Mouse (Mus musculus): Measurements from ENCODE around the gene BC030867. TPM values are rescaled to one million over a fixed set of nuclear protein-coding genes. Genes with fewer than 3 reads are reported as not detected.

The BC030867 gene
- polyA plus RNA-seq, 1 experiment = 1.4 TPM

GRCm38 (mm10) chr11:102308979-102309378 is 60.3 kb downstream of the BC030867 start:
- 0 out of 2 replicates have a peak, but pooled peaks have one; percentile 42 for TF ChIP-seq POLR2A (IDR thresholded peaks at IDR 0.05; ENCODE audit: extremely low read depth, insufficient read depth, low read length)
- peak; percentile 85 for TF ChIP-seq CTCF (IDR thresholded peaks at IDR 0.05; ENCODE audit: extremely low read depth, insufficient read depth, low read length)
- no peak overlapping the region for H3K27ac ChIP-seq (ENCODE audit: insufficient read depth, low read length)
- 0 out of 2 replicates have a peak, but pooled peaks cover 1% of the 10 kb centered on the region for H3K4me1 ChIP-seq (ENCODE audit: control insufficient read depth, insufficient read depth, low read length)
- H3K4me3 ChIP-seq (ENCODE audit: insufficient read depth, low read length) = peak overlapping the region; percentile 6; the same call in 1 of the 2 replicates

GRCm38 (mm10) chr11:102309821-102310617 is 61.3 kb downstream of the BC030867 start:
- Histone ChIP-seq H3K27ac (ENCODE audit: insufficient read depth, low read length) (no peak overlapping the region), H3K4me3 (ENCODE audit: insufficient read depth, low read length) (no peak overlapping the region), H3K4me1 (ENCODE audit: control insufficient read depth, insufficient read depth, low read length) (0 out of 2 replicates have a peak, but pooled peaks cover 1% of the 10 kb centered on the region)
- TF ChIP-seq CTCF (IDR thresholded peaks at IDR 0.05; ENCODE audit: extremely low read depth, insufficient read depth, low read length) = no peak
- TF ChIP-seq POLR2A (IDR thresholded peaks at IDR 0.05; ENCODE audit: extremely low read depth, insufficient read depth, low read length) = no peak

- TF ChIP-seq CTCF (IDR thresholded peaks at IDR 0.05; ENCODE audit: extremely low read depth, insufficient read depth, low read length) = no peak
- Histone ChIP-seq H3K4me3 (ENCODE audit: insufficient read depth, low read length) (no peak overlapping the region), H3K4me1 (ENCODE audit: control insufficient read depth, insufficient read depth, low read length) (0 out of 2 replicates have a peak, but pooled peaks cover 3% of the 10 kb centered on the region), H3K27ac (ENCODE audit: insufficient read depth, low read length) (no peak overlapping the region)
Measured at GRCm38 (mm10) chr11:102310768-102311695, 62.4 kb downstream of the BC030867 start.

- TF ChIP-seq CTCF (IDR thresholded peaks at IDR 0.05; ENCODE audit: extremely low read depth, insufficient read depth, low read length) = no peak
- TF ChIP-seq POLR2A (IDR thresholded peaks at IDR 0.05; ENCODE audit: extremely low read depth, insufficient read depth, low read length) = no peak
- Histone ChIP-seq H3K4me1 (ENCODE audit: control insufficient read depth, insufficient read depth, low read length) (0 out of 2 replicates have a peak, but pooled peaks cover 3% of the 10 kb centered on the region), H3K4me3 (ENCODE audit: insufficient read depth, low read length) (no peak overlapping the region), H3K27ac (ENCODE audit: insufficient read depth, low read length) (no peak overlapping the region)
Measured at GRCm38 (mm10) chr11:102311966-102312365, 63.3 kb downstream of the BC030867 start.

DNA sequence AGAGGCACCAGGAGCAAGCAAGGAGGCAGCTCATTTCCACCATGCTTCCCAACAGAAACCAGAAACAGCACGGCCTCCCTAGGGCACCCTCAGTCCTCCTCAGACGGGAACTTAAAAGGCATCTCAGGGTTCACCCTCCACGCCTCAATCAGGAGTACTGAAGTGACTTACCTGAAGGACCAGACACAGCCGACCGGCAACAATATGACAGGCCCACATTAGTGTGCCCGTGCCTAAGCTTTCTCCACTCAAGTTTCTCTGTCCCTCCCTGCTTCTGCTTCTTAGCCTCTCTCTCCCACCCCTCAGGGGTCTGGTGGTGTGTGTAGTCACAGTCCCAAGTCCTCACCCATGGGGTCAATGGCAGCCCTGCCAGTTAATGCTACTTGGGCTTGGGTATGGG is 63.9 kb downstream of the BC030867 start:
- TF ChIP-seq CTCF (IDR thresholded peaks at IDR 0.05; ENCODE audit: extremely low read depth, insufficient read depth, low read length) = no peak
- no peak for TF ChIP-seq POLR2A (IDR thresholded peaks at IDR 0.05; ENCODE audit: extremely low read depth, insufficient read depth, low read length)
- H3K4me3 ChIP-seq (ENCODE audit: insufficient read depth, low read length) = no peak overlapping the region
- 0 out of 2 replicates have a peak, but pooled peaks cover 3% of the 10 kb centered on the region for H3K4me1 ChIP-seq (ENCODE audit: control insufficient read depth, insufficient read depth, low read length)
- H3K27ac ChIP-seq (ENCODE audit: insufficient read depth, low read length) = no peak overlapping the region

DNA sequence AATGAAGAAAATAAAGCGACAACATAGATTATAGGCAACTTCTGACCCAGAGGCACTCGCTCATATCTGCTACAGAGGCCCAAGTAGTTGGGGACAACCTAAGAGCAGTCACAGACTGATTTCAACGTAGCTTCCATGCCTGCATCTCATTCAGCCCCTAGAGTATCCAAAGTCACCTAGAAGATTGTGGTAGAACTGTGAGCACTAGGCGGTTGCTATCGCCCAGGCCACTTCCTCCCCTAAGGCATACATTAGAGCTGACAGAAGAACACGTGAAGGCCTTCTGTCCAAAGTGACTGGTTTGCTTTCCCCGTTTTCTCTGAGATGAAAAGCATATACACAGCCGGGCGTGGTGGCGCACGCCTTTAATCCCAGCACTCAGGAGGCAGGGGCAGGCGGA is 65.6 kb downstream of the BC030867 start:
- no peak for TF ChIP-seq POLR2A (IDR thresholded peaks at IDR 0.05; ENCODE audit: extremely low read depth, insufficient read depth, low read length)
- no peak for TF ChIP-seq CTCF (IDR thresholded peaks at IDR 0.05; ENCODE audit: extremely low read depth, insufficient read depth, low read length)
- Histone ChIP-seq H3K4me3 (ENCODE audit: insufficient read depth, low read length) (no peak overlapping the region), H3K27ac (ENCODE audit: insufficient read depth, low read length) (no peak overlapping the region), H3K4me1 (ENCODE audit: control insufficient read depth, insufficient read depth, low read length) (0 out of 2 replicates have a peak, but pooled peaks cover 3% of the 10 kb centered on the region)

Other genes with a start within 250 kb of the BC030867 start
- 57.9 and 60.4 TPM in 2 replicates for gene Mpp3, start 220.4 kb upstream of the BC030867 start, polyA plus RNA-seq (2012; rRNA removed)
- 0.15 and 0.19 TPM in 2 replicates for gene Cd300lg, start 207.4 kb upstream of the BC030867 start, polyA plus RNA-seq (2012; rRNA removed)
- 128 and 133 TPM in 2 replicates for gene Mpp2, start 160.4 kb upstream of the BC030867 start, polyA plus RNA-seq (2012; rRNA removed)
- not detected in 2 replicates for gene Ppy, start 147.6 kb upstream of the BC030867 start, polyA plus RNA-seq (2012; rRNA removed)
- gene Pyy, start 141.1 kb upstream of the BC030867 start, polyA plus RNA-seq (2012; rRNA removed) = not detected in 2 replicates
- 0.04 and 0.08 TPM in 2 replicates for gene Nags, start 103.4 kb upstream of the BC030867 start, polyA plus RNA-seq (2012; rRNA removed)
- gene Tmem101, start 92.5 kb upstream of the BC030867 start, polyA plus RNA-seq (2012; rRNA removed) = 28.4 and 31.4 TPM in 2 replicates
- gene Lsm12, start 63.6 kb upstream of the BC030867 start, polyA plus RNA-seq (2012; rRNA removed) = 33.2 and 34.4 TPM in 2 replicates
- gene G6pc3, start 59.3 kb upstream of the BC030867 start, polyA plus RNA-seq (2012; rRNA removed) = 97.1 TPM in 2 replicates
- gene Hdac5, start 18.7 kb upstream of the BC030867 start, polyA plus RNA-seq (2012; rRNA removed) = 191 and 237 TPM in 2 replicates
- 1.9 and 2.2 TPM in 2 replicates for gene Asb16, start 19.9 kb downstream of the BC030867 start, polyA plus RNA-seq (2012; rRNA removed)
- 95.3 and 97.0 TPM in 2 replicates for gene Tmub2, start 36.0 kb downstream of the BC030867 start, polyA plus RNA-seq (2012; rRNA removed)
- gene Atxn7l3, start 47.7 kb downstream of the BC030867 start, polyA plus RNA-seq (2012; rRNA removed) = 171 and 180 TPM in 2 replicates
- gene Ubtf, start 70.9 kb downstream of the BC030867 start, polyA plus RNA-seq (2012; rRNA removed) = 84.1 and 86.8 TPM in 2 replicates
- 0.02 and 0.04 TPM in 2 replicates for gene Slc4a1, start 117.3 kb downstream of the BC030867 start, polyA plus RNA-seq (2012; rRNA removed)
- gene Rundc3a, start 144.5 kb downstream of the BC030867 start, polyA plus RNA-seq (2012; rRNA removed) = 511 and 558 TPM in 2 replicates
- gene Slc25a39, start 159.1 kb downstream of the BC030867 start, polyA plus RNA-seq (2012; rRNA removed) = 85.9 and 88.4 TPM in 2 replicates
- 64.6 and 67.2 TPM in 2 replicates for gene Grn, start 181.4 kb downstream of the BC030867 start, polyA plus RNA-seq (2012; rRNA removed)
- gene Fam171a2, start 198.8 kb downstream of the BC030867 start, polyA plus RNA-seq (2012; rRNA removed) = 77.9 and 78.3 TPM in 2 replicates
- 4.1 and 4.9 TPM in 2 replicates for gene Itga2b, start 221.2 kb downstream of the BC030867 start, polyA plus RNA-seq (2012; rRNA removed)